Mouse (Mus musculus): ENCODE measurements around the gene Psmf1. TPM values are rescaled to one million over a fixed set of nuclear protein-coding genes. Genes with fewer than 3 reads are reported as not detected.

Psmf1 gene
- polyA plus RNA-seq (2012; ENCODE audit: insufficient read depth, low replicate concordance), result 41.0 and 47.6 TPM in 2 replicates

DNA sequence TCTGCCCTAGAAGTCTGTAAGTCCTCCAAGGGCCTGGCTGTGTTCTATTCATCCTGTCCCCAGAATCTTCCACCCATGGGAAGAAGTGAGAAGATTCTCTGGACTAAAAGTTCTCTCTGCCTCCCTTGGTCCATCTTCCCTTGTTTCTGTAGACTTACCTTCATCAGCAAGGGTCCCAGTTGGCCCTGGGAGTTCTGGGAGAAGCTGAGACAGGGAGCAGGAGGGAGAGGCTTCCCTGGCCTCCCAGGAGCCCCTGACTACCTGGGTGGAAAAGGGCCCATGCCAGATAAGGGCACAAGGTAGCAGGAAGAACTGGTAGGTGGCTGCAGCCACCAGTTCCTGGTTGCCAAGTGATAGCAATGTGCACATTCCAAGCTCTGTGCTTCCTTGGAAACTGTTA is at the start of gene Psmf1:
Gene Psmf1 (minus strand): TSS at position 342 of the 400 bp plus-strand sequence.
- Histone ChIP-seq H3K4me3 (replicated peaks) (no peak within 1 kb of the TSS), H3K27me3 (replicated peaks) (peaks cover 10% of the 10 kb centered on the region), H3K9me3 (peaks cover 4% of the 10 kb centered on the region; the same call in 1 of the 2 replicates), H3K4me1 (peaks cover 60% of the 10 kb centered on the region), H3K36me3 (replicated peaks; ENCODE audit: low read length) (no peaks in the 10 kb centered on the region)
- TF ChIP-seq FLI1 (IDR thresholded peaks at IDR 0.05; ENCODE audit: low read length), result no peak
- no peak for TF ChIP-seq GATA1 (IDR thresholded peaks at IDR 0.05; ENCODE audit: borderline replicate concordance, low read length)

DNA sequence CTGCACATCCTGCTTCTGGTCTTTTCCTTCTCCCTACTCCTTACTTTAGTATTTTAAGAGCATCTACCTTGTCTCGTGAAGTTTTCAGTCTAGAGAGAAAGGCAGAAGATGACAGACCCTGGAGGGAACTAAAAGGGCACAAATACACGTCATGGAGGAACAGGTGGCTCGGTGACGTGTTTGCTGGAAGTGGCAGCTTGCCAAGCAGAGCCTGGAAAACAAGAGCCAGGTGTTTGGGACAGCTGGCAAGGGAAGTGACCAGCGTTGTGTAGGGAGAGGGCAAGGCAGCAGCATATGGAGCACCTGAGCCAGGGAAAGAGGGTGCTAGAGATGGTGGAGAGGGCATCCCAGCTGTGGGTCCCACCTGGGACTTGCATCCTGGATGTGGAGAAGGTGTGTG is 47.2 kb upstream of the Psmf1 start:
- H3K4me1 ChIP-seq, result peaks cover 8% of the 10 kb centered on the region; the same call in 1 of the 2 replicates
- H3K4me3 ChIP-seq (replicated peaks), result no peak overlapping the region
- H3K9me3 ChIP-seq, result no peaks in the 10 kb centered on the region
- peaks cover 28% of the 10 kb centered on the region for H3K27me3 ChIP-seq (replicated peaks)
- TF ChIP-seq GATA1 (IDR thresholded peaks at IDR 0.05; ENCODE audit: borderline replicate concordance, low read length), result no peak
- no peak for TF ChIP-seq FLI1 (IDR thresholded peaks at IDR 0.05; ENCODE audit: low read length)
- no peaks in the 10 kb centered on the region for H3K36me3 ChIP-seq (replicated peaks; ENCODE audit: low read length)

DNA sequence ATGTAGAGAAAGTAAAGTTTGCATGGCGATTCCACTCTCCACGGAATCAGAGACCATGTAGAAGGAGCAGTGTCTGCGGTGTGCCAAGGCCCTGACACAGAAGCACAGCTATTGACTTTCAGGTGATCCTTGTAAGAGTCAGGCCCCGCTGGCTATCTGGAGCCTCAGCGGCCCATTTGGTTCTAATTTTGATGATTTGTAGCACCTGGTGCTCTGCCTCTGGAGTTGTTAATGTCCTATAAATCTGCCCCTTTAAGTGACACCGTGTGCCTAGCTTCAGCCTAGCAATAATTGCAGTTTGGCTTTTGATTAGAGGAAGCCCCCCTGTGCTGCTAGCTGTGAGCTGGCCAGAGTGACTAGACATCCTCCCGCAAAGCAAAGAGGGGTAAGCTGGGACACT is 46.2 kb upstream of the Psmf1 start:
- peaks cover 28% of the 10 kb centered on the region for H3K27me3 ChIP-seq (replicated peaks)
- H3K36me3 ChIP-seq (replicated peaks; ENCODE audit: low read length), result no peaks in the 10 kb centered on the region
- H3K9me3 ChIP-seq, result no peaks in the 10 kb centered on the region
- H3K4me3 ChIP-seq (replicated peaks), result no peak overlapping the region
- H3K4me1 ChIP-seq, result peaks cover 8% of the 10 kb centered on the region; the same call in 1 of the 2 replicates
- TF ChIP-seq FLI1 (IDR thresholded peaks at IDR 0.05; ENCODE audit: low read length) (no peak), GATA1 (IDR thresholded peaks at IDR 0.05; ENCODE audit: borderline replicate concordance, low read length) (no peak)

DNA sequence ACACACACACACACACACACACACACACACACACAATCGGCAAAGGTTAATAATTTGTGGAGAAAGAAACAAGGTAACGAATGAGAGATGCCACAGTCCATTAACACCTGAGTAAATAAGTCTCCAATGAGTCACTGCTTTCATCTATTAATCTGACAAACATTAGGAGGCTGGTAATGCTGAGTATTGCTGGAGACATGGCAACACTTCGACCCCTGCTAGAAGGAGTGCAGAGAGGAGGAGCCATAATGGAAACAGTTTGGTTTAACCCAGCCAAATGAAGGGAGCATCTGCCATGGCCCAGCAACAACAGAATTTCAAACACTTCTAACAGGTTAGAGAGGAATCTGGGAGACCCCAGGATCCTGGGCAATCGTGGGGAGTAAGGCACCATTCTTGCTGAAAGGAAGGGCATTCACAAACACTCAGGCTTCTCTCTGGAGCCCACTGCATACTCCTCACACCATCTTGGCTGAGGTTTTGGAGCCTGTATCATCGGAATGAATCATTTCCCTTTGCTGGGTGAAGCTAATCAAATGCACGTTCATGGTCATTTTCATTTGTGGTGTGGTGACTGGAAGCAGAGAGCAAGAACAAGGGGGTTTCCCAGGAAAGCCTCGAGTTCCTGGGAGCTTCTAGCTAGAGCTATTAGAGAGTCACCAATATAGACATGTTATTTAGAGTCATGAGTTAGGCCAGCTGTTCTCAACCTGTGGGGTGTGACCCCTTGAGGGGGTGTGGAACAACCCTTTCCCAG is 44.4 kb upstream of the Psmf1 start:
- TF ChIP-seq FLI1 (IDR thresholded peaks at IDR 0.05; ENCODE audit: low read length) (no peak), GATA1 (IDR thresholded peaks at IDR 0.05; ENCODE audit: borderline replicate concordance, low read length) (no peak)
- H3K27me3 ChIP-seq (replicated peaks), result peaks cover 25% of the 10 kb centered on the region

DNA sequence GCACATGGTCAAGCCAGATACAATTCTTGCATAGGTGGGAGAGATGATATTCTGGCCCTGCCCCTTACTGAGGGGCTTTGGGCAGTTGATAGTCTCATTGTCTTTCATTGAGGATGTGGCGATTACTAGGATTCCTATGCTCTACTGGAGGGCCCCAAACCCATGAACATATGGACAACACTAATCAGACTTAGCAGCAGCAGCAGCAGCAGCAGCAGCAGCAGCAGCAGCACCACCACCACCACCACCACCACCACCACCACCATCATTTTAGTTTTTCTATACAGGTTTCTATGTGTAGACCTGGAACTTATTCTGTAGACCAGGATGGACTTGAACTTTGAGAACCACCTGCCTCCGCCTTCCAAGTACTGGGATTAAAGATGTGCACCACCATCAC is 39.5 kb upstream of the Psmf1 start:
- TF ChIP-seq FLI1 (IDR thresholded peaks at IDR 0.05; ENCODE audit: low read length), result no peak
- no peak for TF ChIP-seq GATA1 (IDR thresholded peaks at IDR 0.05; ENCODE audit: borderline replicate concordance, low read length)
- Histone ChIP-seq H3K4me3 (replicated peaks) (no peak overlapping the region), H3K36me3 (replicated peaks; ENCODE audit: low read length) (no peaks in the 10 kb centered on the region), H3K9me3 (peaks cover 7% of the 10 kb centered on the region), H3K27me3 (replicated peaks) (peaks cover 4% of the 10 kb centered on the region), H3K4me1 (peaks cover 1% of the 10 kb centered on the region; the same call in 1 of the 2 replicates)

More for the DNA sequence above, 44.4 kb upstream of the Psmf1 start:
- no peak overlapping the region for H3K4me3 ChIP-seq (replicated peaks)
- no peaks in the 10 kb centered on the region for H3K36me3 ChIP-seq (replicated peaks; ENCODE audit: low read length)
- no peaks in the 10 kb centered on the region for H3K9me3 ChIP-seq
- peaks cover 8% of the 10 kb centered on the region; the same call in 1 of the 2 replicates for H3K4me1 ChIP-seq

DNA sequence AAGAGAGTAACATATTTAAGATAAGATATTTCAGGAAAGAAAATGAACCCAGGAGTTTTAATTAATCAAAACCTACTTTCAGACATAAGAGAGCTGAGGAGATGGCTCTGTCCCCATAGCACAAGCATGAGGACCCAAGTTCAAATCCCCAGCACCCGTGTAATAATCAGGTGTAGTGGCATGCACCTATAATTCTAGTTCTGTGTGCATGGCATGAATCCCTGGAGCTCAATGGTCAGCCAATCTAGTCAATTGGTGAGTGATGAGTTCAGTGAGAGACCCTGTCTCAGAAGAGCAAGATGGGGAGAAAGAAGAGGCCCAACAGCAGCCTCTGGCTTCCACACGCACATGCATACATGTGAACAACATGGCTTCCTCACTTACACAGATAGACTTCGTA is 33.4 kb upstream of the Psmf1 start:
- no peaks in the 10 kb centered on the region for H3K9me3 ChIP-seq
- no peak for TF ChIP-seq GATA1 (IDR thresholded peaks at IDR 0.05; ENCODE audit: borderline replicate concordance, low read length)
- TF ChIP-seq FLI1 (IDR thresholded peaks at IDR 0.05; ENCODE audit: low read length), result no peak
- H3K27me3 ChIP-seq (replicated peaks), result peaks cover 19% of the 10 kb centered on the region
- no peaks in the 10 kb centered on the region for H3K4me1 ChIP-seq
- no peaks in the 10 kb centered on the region for H3K36me3 ChIP-seq (replicated peaks; ENCODE audit: low read length)
- H3K4me3 ChIP-seq (replicated peaks), result no peak overlapping the region

DNA sequence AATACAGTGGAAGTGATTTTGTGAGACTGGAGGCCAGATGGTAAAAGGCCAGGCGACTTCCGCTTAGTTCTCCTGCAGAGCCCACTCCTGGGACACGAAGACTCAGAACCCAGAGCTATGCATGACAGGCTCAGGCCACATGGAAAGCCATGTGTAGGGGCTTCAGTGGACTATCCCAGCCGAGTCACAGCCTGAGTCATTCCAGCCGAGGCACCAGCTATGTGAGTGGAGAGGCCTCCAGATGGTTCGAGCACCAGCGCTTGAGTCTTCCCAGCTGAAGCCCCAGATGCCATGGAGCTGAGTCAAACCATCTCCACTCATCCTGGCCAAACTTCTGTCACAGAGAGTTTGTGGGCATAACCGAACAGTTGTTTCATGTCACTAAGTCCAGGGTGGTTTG is 29.5 kb upstream of the Psmf1 start:
- H3K4me1 ChIP-seq, result no peaks in the 10 kb centered on the region
- TF ChIP-seq FLI1 (IDR thresholded peaks at IDR 0.05; ENCODE audit: low read length), result no peak
- TF ChIP-seq GATA1 (IDR thresholded peaks at IDR 0.05; ENCODE audit: borderline replicate concordance, low read length), result no peak
- no peaks in the 10 kb centered on the region for H3K9me3 ChIP-seq
- H3K27me3 ChIP-seq (replicated peaks), result peaks cover 25% of the 10 kb centered on the region
- no peak overlapping the region for H3K4me3 ChIP-seq (replicated peaks)
- no peaks in the 10 kb centered on the region for H3K36me3 ChIP-seq (replicated peaks; ENCODE audit: low read length)

DNA sequence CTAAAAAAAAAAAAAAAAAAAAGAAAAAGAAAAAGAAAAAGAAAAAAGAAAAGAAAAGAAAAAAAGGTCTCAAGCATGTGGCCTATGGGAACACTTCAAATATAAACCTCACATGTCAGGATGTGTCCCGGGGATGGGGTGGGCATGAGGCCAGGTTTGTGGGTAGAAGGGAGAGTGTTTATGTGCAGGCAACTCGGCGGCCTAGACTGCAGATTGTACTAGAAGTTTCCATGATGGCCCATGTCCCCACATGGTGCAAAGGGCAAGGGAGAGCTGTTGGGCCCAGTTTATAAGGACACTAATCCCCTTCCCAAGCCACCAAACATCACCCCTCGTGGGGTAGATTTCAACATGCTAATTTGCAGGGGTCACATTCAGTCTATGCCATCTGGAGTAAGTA is 28.2 kb upstream of the Psmf1 start:
- Histone ChIP-seq H3K4me1 (no peaks in the 10 kb centered on the region), H3K4me3 (replicated peaks) (no peak overlapping the region), H3K36me3 (replicated peaks; ENCODE audit: low read length) (no peaks in the 10 kb centered on the region), H3K9me3 (no peaks in the 10 kb centered on the region), H3K27me3 (replicated peaks) (peaks cover 26% of the 10 kb centered on the region)
- no peak for TF ChIP-seq FLI1 (IDR thresholded peaks at IDR 0.05; ENCODE audit: low read length)
- no peak for TF ChIP-seq GATA1 (IDR thresholded peaks at IDR 0.05; ENCODE audit: borderline replicate concordance, low read length)

DNA sequence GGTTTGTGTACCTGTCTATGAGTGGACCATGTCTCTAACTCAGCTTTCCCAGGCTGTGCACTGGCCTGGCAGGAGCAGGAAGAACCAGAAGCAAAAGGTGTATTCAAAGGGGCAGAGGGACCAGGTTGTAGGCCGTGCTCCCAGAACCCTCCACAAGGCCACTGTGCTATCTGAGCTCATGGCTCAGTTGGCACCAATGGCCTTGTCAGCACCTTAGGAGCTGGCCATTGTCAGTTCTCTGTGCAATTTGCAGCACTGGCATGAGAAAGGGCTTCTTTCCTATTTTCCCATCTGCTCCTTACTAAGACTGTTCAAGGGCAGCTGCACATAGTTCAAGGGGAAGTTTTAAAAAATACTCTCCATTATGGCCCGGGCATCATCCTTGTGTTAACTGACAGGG is 20.6 kb upstream of the Psmf1 start:
- Histone ChIP-seq H3K9me3 (no peaks in the 10 kb centered on the region), H3K4me1 (no peaks in the 10 kb centered on the region), H3K27me3 (replicated peaks) (peaks cover 13% of the 10 kb centered on the region), H3K36me3 (replicated peaks; ENCODE audit: low read length) (no peaks in the 10 kb centered on the region), H3K4me3 (replicated peaks) (no peak overlapping the region)
- TF ChIP-seq GATA1 (IDR thresholded peaks at IDR 0.05; ENCODE audit: borderline replicate concordance, low read length) (no peak), FLI1 (IDR thresholded peaks at IDR 0.05; ENCODE audit: low read length) (no peak)

DNA sequence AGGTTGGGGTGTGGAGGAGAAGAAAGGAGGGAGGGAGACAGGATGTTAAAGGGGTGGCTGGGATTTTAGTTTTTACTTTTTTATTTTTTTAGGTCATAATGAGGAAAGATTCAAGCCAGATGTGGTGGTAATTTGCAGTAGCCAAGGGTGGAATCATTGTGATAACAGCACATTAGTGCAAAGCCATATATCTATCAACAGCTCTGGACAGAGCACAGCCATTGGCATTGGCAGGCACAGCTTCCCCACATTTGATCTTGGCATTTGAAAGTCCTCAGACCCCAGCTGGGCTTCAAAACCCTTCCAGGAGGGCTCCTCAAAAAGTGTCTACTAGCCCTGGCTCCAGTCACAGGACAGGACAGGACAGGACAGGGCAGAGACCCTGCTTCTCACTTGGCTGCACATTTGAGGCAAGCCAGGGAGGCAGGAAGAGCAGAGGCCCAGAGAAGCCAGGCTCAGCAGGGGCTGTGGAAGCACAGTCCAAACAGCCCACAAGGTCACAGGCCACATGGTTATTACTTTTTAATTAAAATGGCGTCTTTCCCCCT is 14.9 kb upstream of the Psmf1 start:
- TF ChIP-seq GATA1 (IDR thresholded peaks at IDR 0.05; ENCODE audit: borderline replicate concordance, low read length) (no peak), FLI1 (IDR thresholded peaks at IDR 0.05; ENCODE audit: low read length) (no peak)
- peaks cover 14% of the 10 kb centered on the region for H3K27me3 ChIP-seq (replicated peaks)
- H3K9me3 ChIP-seq, result peaks cover 3% of the 10 kb centered on the region; the same call in 1 of the 2 replicates
- H3K36me3 ChIP-seq (replicated peaks; ENCODE audit: low read length), result no peaks in the 10 kb centered on the region
- no peak overlapping the region for H3K4me3 ChIP-seq (replicated peaks)
- no peaks in the 10 kb centered on the region for H3K4me1 ChIP-seq

All from megakaryocyte, embryonic 14.5 days (primary cell).